Mouse (Mus musculus) CD4-positive helper T cell, adult 2 months (primary cell): Measurements from ENCODE around the gene Med6.

Source experiments
- DNase-seq: peaks from one replicate; pipeline ENCODE4 v3.0.0-alpha.2; 2012; ENCODE audit warnings: low read depth, missing footprints, low spot score

The Med6 gene

GRCm38 (mm10) chr12:81594902-81595671 lies at the start of gene Med6:
Gene Med6 (minus strand): TSS chr12:81595008.
- peak; percentile 97 for DNase-seq

GRCm38 (mm10) chr12:81642361-81643082 lies 47.7 kb upstream of the Med6 start:
- DNase-seq: no peak

GRCm38 (mm10) chr12:81640656-81641055 lies 45.8 kb upstream of the Med6 start:
- no peak for DNase-seq

- no peak for DNase-seq
Measured at GRCm38 (mm10) chr12:81633246-81633645, 38.4 kb upstream of the Med6 start.

GRCm38 (mm10) chr12:81631661-81632401 lies 37.0 kb upstream of the Med6 start:
- no peak for DNase-seq

- DNase-seq: no peak
Measured at GRCm38 (mm10) chr12:81630915-81631660, 36.3 kb upstream of the Med6 start, which contains the start of gene Ttc9. Gene Ttc9 (plus strand): TSS chr12:81631249.

- no peak for DNase-seq
Measured at GRCm38 (mm10) chr12:81630520-81630914, 35.7 kb upstream of the Med6 start.

- DNase-seq: no peak
Measured at GRCm38 (mm10) chr12:81628091-81628490, 33.3 kb upstream of the Med6 start.

GRCm38 (mm10) chr12:81627426-81627825 lies 32.6 kb upstream of the Med6 start:
- DNase-seq: no peak

GRCm38 (mm10) chr12:81626226-81626861 lies 31.5 kb upstream of the Med6 start:
- no peak for DNase-seq

- DNase-seq: no peak
Measured at GRCm38 (mm10) chr12:81623377-81623776, 28.6 kb upstream of the Med6 start.

- DNase-seq: peak; percentile 47
Measured at GRCm38 (mm10) chr12:81619302-81619701, 24.5 kb upstream of the Med6 start.

- DNase-seq: no peak
Measured at GRCm38 (mm10) chr12:81616980-81617379, 22.2 kb upstream of the Med6 start.

GRCm38 (mm10) chr12:81615807-81616206 lies 21.0 kb upstream of the Med6 start:
- no peak for DNase-seq

- DNase-seq: no peak
Measured at GRCm38 (mm10) chr12:81609445-81609844, 14.6 kb upstream of the Med6 start.

GRCm38 (mm10) chr12:81604995-81605784 lies 10.4 kb upstream of the Med6 start:
- no peak for DNase-seq

GRCm38 (mm10) chr12:81596547-81597262 lies 1.9 kb upstream of the Med6 start:
- DNase-seq: no peak

GRCm38 (mm10) chr12:81568374-81568773 lies 26.4 kb downstream of the Med6 start, which contains the start of gene Adam21:
Gene Adam21 (minus strand): TSS chr12:81568474.
- no peak for DNase-seq

- no peak for DNase-seq
Measured at GRCm38 (mm10) chr12:81567931-81568330, 26.9 kb downstream of the Med6 start.
